Mouse (Mus musculus): Measurements from ENCODE around the gene Vmn1r42.
"Not testable (repeated sequence)": the region's sequence is repeated elsewhere in the genome, so short reads cannot be mapped to it uniquely, and the experiment has no call there.

Vmn1r42 gene

GRCm38 (mm10) chr6:89876313-89876712 lies at the start of gene Vmn1r42, which contains the start of gene Vmn1r43:
Vmn1r42 (minus strand) TSS chr6:89876413.
Vmn1r43 (minus strand) TSS chr6:89876413.
- not testable (repeated sequence) for DNase-seq (ENCODE audit: extremely low spot score, low read depth, low spot score)

GRCm38 (mm10) chr6:89883812-89884211 lies 7.6 kb upstream of the Vmn1r42 start:
- DNase-seq (ENCODE audit: extremely low spot score, low read depth, low spot score), result no peak

- DNase-seq (ENCODE audit: extremely low spot score, low read depth, low spot score), result no peak
These were observed 7.1 kb upstream of the Vmn1r42 start, which contains the start of gene Vmn1r44 for GRCm38 (mm10) chr6:89883360-89883759. Vmn1r44 (plus strand) TSS chr6:89883660.

- no peak for DNase-seq (ENCODE audit: extremely low spot score, low read depth, low spot score)
These were observed 4.7 kb upstream of the Vmn1r42 start for GRCm38 (mm10) chr6:89880867-89881266.

- no peak for DNase-seq (ENCODE audit: extremely low spot score, low read depth, low spot score)
These were observed 750 bp upstream of the Vmn1r42 start for GRCm38 (mm10) chr6:89876963-89877362.

- DNase-seq (ENCODE audit: extremely low spot score, low read depth, low spot score), result no peak
These were observed 8.2 kb downstream of the Vmn1r42 start for GRCm38 (mm10) chr6:89867976-89868375.

GRCm38 (mm10) chr6:89867276-89867675 lies 8.9 kb downstream of the Vmn1r42 start:
- no peak for DNase-seq (ENCODE audit: extremely low spot score, low read depth, low spot score)

- DNase-seq (ENCODE audit: extremely low spot score, low read depth, low spot score), result no peak
These were observed 12.4 kb downstream of the Vmn1r42 start for GRCm38 (mm10) chr6:89863792-89864191.

- DNase-seq (ENCODE audit: extremely low spot score, low read depth, low spot score), result no peak
These were observed 16.4 kb downstream of the Vmn1r42 start for GRCm38 (mm10) chr6:89859839-89860238.

GRCm38 (mm10) chr6:89857552-89857951 lies 18.7 kb downstream of the Vmn1r42 start:
- DNase-seq (ENCODE audit: extremely low spot score, low read depth, low spot score), result no peak
